Mouse (Mus musculus): ENCODE measurements around the gene Smco3. TPM values are rescaled to one million over a fixed set of nuclear protein-coding genes. Genes with fewer than 3 reads are reported as not detected.

Gene Smco3
- total RNA-seq, 2 experiments from 2014 or later: 0.21 TPM; not detected in 1

Other genes starting within 250 kb of the Smco3 start
- gene Plbd1, start 173.5 kb downstream of the Smco3 start, total RNA-seq (2014; fragmentation: Nextera tagmentation): 0.79 and 3.6 TPM in 2 replicates
- gene Plbd1, start 173.5 kb downstream of the Smco3 start, total RNA-seq (2017): 5.1 and 7.7 TPM in 2 replicates
- gene Gucy2c, start 53.7 kb downstream of the Smco3 start, total RNA-seq (2014; fragmentation: Nextera tagmentation): not detected in 2 replicates
- gene Gucy2c, start 53.7 kb downstream of the Smco3 start, total RNA-seq (2017): not detected in 2 replicates
- gene Hist4h4, start 31.0 kb downstream of the Smco3 start, total RNA-seq (2014; fragmentation: Nextera tagmentation): 7.0 and 20.7 TPM in 2 replicates
- gene Hist4h4, start 31.0 kb downstream of the Smco3 start, total RNA-seq (2017): 46.7 and 58.9 TPM in 2 replicates
- gene H2afj, start 27.2 kb downstream of the Smco3 start, total RNA-seq (2014; fragmentation: Nextera tagmentation): 30.2 and 52.4 TPM in 2 replicates
- gene H2afj, start 27.2 kb downstream of the Smco3 start, total RNA-seq (2017): 69.6 and 88.9 TPM in 2 replicates
- gene BC049715, start 7.8 kb downstream of the Smco3 start, total RNA-seq (2014; fragmentation: Nextera tagmentation): 3.3 and 3.9 TPM in 2 replicates
- gene BC049715, start 7.8 kb downstream of the Smco3 start, total RNA-seq (2017): 1.1 and 2.8 TPM in 2 replicates
- 139 and 168 TPM in 2 replicates for gene Wbp11, start 7.2 kb downstream of the Smco3 start, total RNA-seq (2014; fragmentation: Nextera tagmentation)
- gene Wbp11, start 7.2 kb downstream of the Smco3 start, total RNA-seq (2017): 53.9 and 58.5 TPM in 2 replicates
- gene Art4, start 22.3 kb upstream of the Smco3 start, total RNA-seq (2014; fragmentation: Nextera tagmentation): 0.64 TPM in 1 of 2 replicates, not detected in the other
- gene Art4, start 22.3 kb upstream of the Smco3 start, total RNA-seq (2017): 1.2 and 1.6 TPM in 2 replicates
- not detected in 2 replicates for gene Mgp, start 40.4 kb upstream of the Smco3 start, total RNA-seq (2014; fragmentation: Nextera tagmentation)
- not detected in 2 replicates for gene Mgp, start 40.4 kb upstream of the Smco3 start, total RNA-seq (2017)
- gene Erp27, start 86.7 kb upstream of the Smco3 start, total RNA-seq (2014; fragmentation: Nextera tagmentation): 1.4 TPM in 1 of 2 replicates, not detected in the other
- 0.77 TPM in 1 of 2 replicates, not detected in the other for gene Erp27, start 86.7 kb upstream of the Smco3 start, total RNA-seq (2017)
- gene Pde6h, start 88.4 kb upstream of the Smco3 start, total RNA-seq (2014; fragmentation: Nextera tagmentation): not detected in 2 replicates
- 0.04 TPM in 1 of 2 replicates, not detected in the other for gene Pde6h, start 88.4 kb upstream of the Smco3 start, total RNA-seq (2017)
- 1,912 and 2,149 TPM in 2 replicates for gene Arhgdib, start 106.4 kb upstream of the Smco3 start, total RNA-seq (2014; fragmentation: Nextera tagmentation)
- gene Arhgdib, start 106.4 kb upstream of the Smco3 start, total RNA-seq (2017): 1,225 and 1,275 TPM in 2 replicates